Mouse (Mus musculus) kidney, adult 2 months (tissue): ENCODE results near the gene BC049730. TPM values are rescaled to one million over a fixed set of nuclear protein-coding genes. Genes with fewer than 3 reads are reported as not detected.
"Not testable (repeated sequence)": the region's sequence is repeated elsewhere in the genome, so short reads cannot be mapped to it uniquely, and the experiment has no call there.

ENCODE experiments used
- DNase-seq: peaks from one replicate; pipeline ENCODE4 v3.0.0; 2021
- H3K27ac ChIP-seq: fragments of 200-500 bp; 2 replicates; pipeline ENCODE4 v1.5.1; 2012; ENCODE audit warnings: low read depth, low read length, control low read depth, inconsistent platforms; ENCODE audit not compliant: insufficient read depth
- H3K27me3 ChIP-seq: fragments of 200-500 bp; replicated peaks from 2 replicates; pipeline ENCODE4 v1.6.1; 2012; ENCODE audit warnings: mild to moderate bottlenecking, moderate library complexity, low read length, inconsistent platforms; ENCODE audit not compliant: control insufficient read depth, insufficient read depth
- H3K36me3 ChIP-seq: fragments of 200-500 bp; 2 replicates; pipeline ENCODE4 v1.6.1; 2012; ENCODE audit warnings: mild to moderate bottlenecking, moderate library complexity, low read length, inconsistent platforms; ENCODE audit not compliant: control insufficient read depth, insufficient read depth
- H3K4me1 ChIP-seq: fragments of 200-500 bp; 2 replicates; pipeline ENCODE4 v1.6.1; 2011; ENCODE audit warnings: low read length; ENCODE audit not compliant: control insufficient read depth, insufficient read depth
- H3K4me3 ChIP-seq: fragments of 200-500 bp; 2 replicates; pipeline ENCODE4 v1.5.1; 2011; ENCODE audit warnings: mild to moderate bottlenecking, low read depth, low read length, control low read depth; ENCODE audit not compliant: insufficient read depth
- CTCF ChIP-seq: fragments of 200-500 bp; conservative IDR thresholded peaks from 2 replicates; pipeline ENCODE4 v1.5.1; 2011; ENCODE audit warnings: low read depth, mild to moderate bottlenecking, control low read depth, low read length, moderate library complexity, mixed read lengths; ENCODE audit not compliant: insufficient read depth, insufficient read length
- POLR2A ChIP-seq: fragments of 200-500 bp; IDR thresholded peaks from one replicate; pipeline ENCODE4 v1.6.1; 2011; ENCODE audit warnings: low read depth, low read length, control low read depth
- WGBS: fragments of 180-500 bp; shearing (Covaris S2); methylation state at CpG from one replicate; pipeline ENCODE4 v1.1.7; 2018; 5-methylcytosine and 5-hydroxymethylcytosine counted together
- polyA plus RNA-seq: library from polyadenylated mRNA; depleted of rRNA; stranded (reverse); fragments of >200 nt; gene quantifications from 2 replicates; pipeline ENCODE4 v1.2.3, GENCODE M21; 2012

The BC049730 gene
- polyA plus RNA-seq, 1 experiment, result not detected

- WGBS, result 84% methylated on average over 9 of the region's 9 CpGs
- no peak for DNase-seq
These were observed 32.5 kb upstream of the BC049730 start, which contains the start of gene Tex101 for GRCm38 (mm10) chr7:24676575-24676974. TSS of gene Tex101 (minus strand) at chr7:24676675.

GRCm38 (mm10) chr7:24684121-24684520 lies 24.9 kb upstream of the BC049730 start:
- not testable (repeated sequence) for H3K4me3 ChIP-seq, H3K27ac ChIP-seq, H3K27me3 ChIP-seq, DNase-seq, H3K4me1 ChIP-seq, H3K36me3 ChIP-seq
- 77% methylated on average over 7 of the region's 7 CpGs for WGBS
- 0 out of 2 replicates have a peak, but pooled peaks have one; percentile 2 for TF ChIP-seq CTCF

More at GRCm38 (mm10) chr7:24676575-24676974, 32.5 kb upstream of the BC049730 start, which contains the start of gene Tex101:
- no peak within 1 kb of the TSS for H3K27ac ChIP-seq
- no peaks in the 10 kb centered on the region for H3K4me1 ChIP-seq
- H3K36me3 ChIP-seq, result no peaks in the 10 kb centered on the region
- H3K4me3 ChIP-seq, result no peak within 1 kb of the TSS
- H3K27me3 ChIP-seq, result no peaks in the 10 kb centered on the region
- TF ChIP-seq CTCF, result no peak
- no peak for TF ChIP-seq POLR2A

- not testable (repeated sequence) for H3K36me3 ChIP-seq, H3K4me3 ChIP-seq, H3K4me1 ChIP-seq, H3K27ac ChIP-seq, DNase-seq, H3K27me3 ChIP-seq
- 89% methylated on average over 10 of the region's 10 CpGs for WGBS
These were observed 21.5 kb upstream of the BC049730 start for GRCm38 (mm10) chr7:24687519-24687918.

- not testable (repeated sequence) for H3K27ac ChIP-seq, H3K4me3 ChIP-seq
- WGBS, result 68% methylated on average over 3 of the region's 3 CpGs
These were observed 16.3 kb upstream of the BC049730 start for GRCm38 (mm10) chr7:24692693-24693092.

GRCm38 (mm10) chr7:24697891-24698290 lies 11.2 kb upstream of the BC049730 start:
- not testable (repeated sequence) for H3K4me1 ChIP-seq, H3K36me3 ChIP-seq, DNase-seq, H3K27me3 ChIP-seq, H3K27ac ChIP-seq, H3K4me3 ChIP-seq
- WGBS, result 89% methylated on average over 4 of the region's 4 CpGs

More at GRCm38 (mm10) chr7:24692693-24693092, 16.3 kb upstream of the BC049730 start:
- H3K27me3 ChIP-seq, H3K36me3 ChIP-seq, H3K4me1 ChIP-seq, DNase-seq: not testable (repeated sequence)

GRCm38 (mm10) chr7:24702841-24703240 lies 6.2 kb upstream of the BC049730 start:
- H3K4me3 ChIP-seq, H3K27ac ChIP-seq, DNase-seq, H3K27me3 ChIP-seq, H3K4me1 ChIP-seq, H3K36me3 ChIP-seq: not testable (repeated sequence)
- 76% methylated on average over 9 of the region's 9 CpGs for WGBS

- TF ChIP-seq CTCF (no peak), POLR2A (no peak)
- Histone ChIP-seq H3K27ac (no peak overlapping the region), H3K4me3 (no peak overlapping the region), H3K27me3 (no peaks in the 10 kb centered on the region), H3K4me1 (no peaks in the 10 kb centered on the region), H3K36me3 (no peaks in the 10 kb centered on the region)
- WGBS, result 67% methylated on average over 6 of the region's 6 CpGs
- DNase-seq, result no peak
These were observed 6.0 kb downstream of the BC049730 start for GRCm38 (mm10) chr7:24715039-24715438.

- not testable (repeated sequence) for H3K27me3 ChIP-seq, H3K27ac ChIP-seq, H3K4me3 ChIP-seq, H3K36me3 ChIP-seq, DNase-seq, H3K4me1 ChIP-seq
- WGBS, result 88% methylated on average over 11 of the region's 11 CpGs
These were observed 17.8 kb downstream of the BC049730 start, which contains the start of gene Gm4763 for GRCm38 (mm10) chr7:24726808-24727207. TSS of gene Gm4763 (minus strand) at chr7:24726908.
